Mouse (Mus musculus) intestine, embryonic 16.5 days (tissue): ENCODE data around the gene Ubl7. TPM values are rescaled to one million over a fixed set of nuclear protein-coding genes. Genes with fewer than 3 reads are reported as not detected.

Experiments used
- ATAC-seq: fragments of 200-750 bp; cut with Nextera tagmentation; 2 replicates; pipeline ENCODE4 v1.8.0; 2017; ENCODE audit warnings: moderate TSS enrichment, moderate library complexity
- H3K27ac ChIP-seq: fragments of 300-500 bp; sonication (generic); 2 replicates; pipeline ENCODE4 v1.5.1; 2014; ENCODE audit warnings: mild to moderate bottlenecking, low read length
- H3K27me3 ChIP-seq: fragments of 300-500 bp; sonication (generic); replicated peaks from 2 replicates; pipeline ENCODE4 v1.6.1; 2014; ENCODE audit warnings: low read length, control low read depth, mixed read lengths; ENCODE audit not compliant: control insufficient read depth, insufficient read depth
- H3K36me3 ChIP-seq: fragments of 300-500 bp; sonication (generic); 2 replicates; pipeline ENCODE4 v1.6.1; 2014; ENCODE audit warnings: low read length, control low read depth; ENCODE audit not compliant: control insufficient read depth, insufficient read depth
- H3K4me1 ChIP-seq: fragments of 300-500 bp; sonication (generic); 2 replicates; pipeline ENCODE4 v1.6.1; 2014; ENCODE audit warnings: low read length, control low read depth, mixed read lengths; ENCODE audit not compliant: control insufficient read depth, insufficient read depth
- H3K4me2 ChIP-seq: fragments of 300-500 bp; sonication (generic); 2 replicates; pipeline ENCODE4 v1.6.1; 2014; ENCODE audit warnings: low read depth, low read length, control low read depth
- H3K4me3 ChIP-seq: fragments of 300-500 bp; sonication (generic); 2 replicates; pipeline ENCODE4 v1.5.1; 2014; ENCODE audit warnings: mild to moderate bottlenecking, low read length
- H3K9ac ChIP-seq: fragments of 300-500 bp; sonication (generic); 2 replicates; pipeline ENCODE4 v1.6.1; 2014; ENCODE audit warnings: low read depth, low read length
- H3K9me3 ChIP-seq: fragments of 300-500 bp; sonication (generic); 2 replicates; pipeline ENCODE4 v1.6.1; 2016; ENCODE audit warnings: low read length, control low read depth; ENCODE audit not compliant: control insufficient read depth
- WGBS: fragments of 180-500 bp; shearing (Covaris S2); extraction: QIAGEN DNeasy Blood & Tissue Kit; methylation state at CpG from one replicate; pipeline ENCODE4 v1.1.7; 2014; 5-methylcytosine and 5-hydroxymethylcytosine counted together
- polyA plus RNA-seq: library from polyadenylated mRNA; unstranded; fragments of >200 nt; fragmentation: Nextera tagmentation; extraction: Ambion mirVana; gene quantifications from 2 replicates; pipeline ENCODE4 v1.2.1, GENCODE M21; 2015

Ubl7 gene
- polyA plus RNA-seq, 1 experiment from 2014 or later: 91.6 TPM

- Histone ChIP-seq H3K36me3 (no peaks in the 10 kb centered on the region), H3K27ac (no peak overlapping the region), H3K4me3 (no peak overlapping the region), H3K4me1 (peaks cover 22% of the 10 kb centered on the region), H3K9me3 (no peaks in the 10 kb centered on the region), H3K27me3 (no peaks in the 10 kb centered on the region), H3K9ac (no peak overlapping the region), H3K4me2 (no peak overlapping the region)
- WGBS: 66% methylated on average over 6 of the region's 6 CpGs
- ATAC-seq: no peak
Observed at GRCm38 (mm10) chr9:57978025-57978424, 67.2 kb downstream of the Ubl7 start.

GRCm38 (mm10) chr9:57978858-57979257, 68.1 kb downstream of the Ubl7 start:
- H3K4me1 ChIP-seq: peaks cover 17% of the 10 kb centered on the region
- no peaks in the 10 kb centered on the region for H3K36me3 ChIP-seq
- no peak overlapping the region for H3K4me2 ChIP-seq
- peak overlapping the region; percentile 35; the same call in 1 of the 2 replicates for H3K27ac ChIP-seq
- H3K9ac ChIP-seq: no peak overlapping the region
- peak; percentile 78 for ATAC-seq
- no peak overlapping the region for H3K4me3 ChIP-seq
- 31% methylated on average over 3 of the region's 3 CpGs for WGBS
- no peaks in the 10 kb centered on the region for H3K27me3 ChIP-seq
- no peaks in the 10 kb centered on the region for H3K9me3 ChIP-seq

Other genes with a start within 250 kb of the Ubl7 start
- gene Cyp1a2, start 227.3 kb upstream of the Ubl7 start, polyA plus RNA-seq: not detected in 2 replicates
- not detected in 2 replicates for gene Cyp1a1, start 223.1 kb upstream of the Ubl7 start, polyA plus RNA-seq
- 27.6 and 28.4 TPM in 2 replicates for gene Edc3, start 202.4 kb upstream of the Ubl7 start, polyA plus RNA-seq
- 55.6 and 63.1 TPM in 2 replicates for gene Clk3, start 145.1 kb upstream of the Ubl7 start, polyA plus RNA-seq
- 7.5 and 8.7 TPM in 2 replicates for gene Arid3b, start 74.2 kb upstream of the Ubl7 start, polyA plus RNA-seq
- gene Sema7a, start 29.1 kb downstream of the Ubl7 start, polyA plus RNA-seq: 0.54 and 0.72 TPM in 2 replicates
- gene Cyp11a1, start 95.4 kb downstream of the Ubl7 start, polyA plus RNA-seq: 6.4 and 22.4 TPM in 2 replicates
- gene Stra6, start 152.8 kb downstream of the Ubl7 start, polyA plus RNA-seq: 2.6 and 3.3 TPM in 2 replicates
- gene Ccdc33, start 207.8 kb downstream of the Ubl7 start, polyA plus RNA-seq: 0.39 and 0.82 TPM in 2 replicates